In genomic region chr4:97780666-97781435, GRCm38 (mm10) we compare ENCODE assay signal across 10 mouse cellular contexts. TPM values are rescaled to one million over a fixed set of nuclear protein-coding genes. Genes with fewer than 3 reads are reported as not detected.
A peak's percentile ranks its signal among the peaks of the same experiment; 100 is the strongest.
DNase-seq lines count a peak whose midpoint lies in the region; ATAC-seq and TF ChIP-seq lines count a peak whose summit lies in the region.
"Had no signal": no experiment of that assay in that cellular context is flagged by ENCODE, and none has a peak within 500 bp of the region (broad histone marks: within the 10 kb centered on the region; RNA-seq: fewer than 3 reads in every experiment).

No protein-coding gene starts in this region.

- peak overlapping the region; percentile 34 for H3K9ac ChIP-seq in heart, embryonic 16.5 days (ENCODE audit: low read length)
- H3K9ac ChIP-seq in MEL (ENCODE audit: control insufficient read depth, low read depth, low read length, poor library complexity, severe bottlenecking), result peak overlapping the region; percentile 92
- H3K9ac ChIP-seq in forebrain, embryonic 12.5 days, result no peak overlapping the region
- H3K9ac ChIP-seq in midbrain, embryonic 14.5 days (replicated peaks; ENCODE audit: low read length), result no peak overlapping the region
- H3K9ac ChIP-seq: liver, embryonic 13.5 days had no signal

- ATAC-seq in heart, embryonic 16.5 days (replicated peaks; ENCODE audit: extremely low read depth, insufficient read depth, low FRiP score), result no peak
- no peak for ATAC-seq in forebrain, embryonic 12.5 days (ENCODE audit: low FRiP score)
- ATAC-seq in midbrain, embryonic 14.5 days (ENCODE audit: low FRiP score, low TSS enrichment), result no peak

- no peak for TF ChIP-seq CTCF in MEL (IDR thresholded peaks at IDR 0.05 in 2 of 3, conservative IDR thresholded peaks at IDR 0.05 in 1 of 3; ENCODE audit: control insufficient read depth in 1 of 3, insufficient read depth in 1 of 3, low read depth in 2 of 3, low read length in 3 of 3, poor library complexity in 1 of 3, severe bottlenecking in 1 of 3)

- H3K27me3 ChIP-seq in heart, embryonic 16.5 days (ENCODE audit: control insufficient read depth, insufficient read depth, low read length), result no peaks in the 10 kb centered on the region
- no peaks in the 10 kb centered on the region for H3K27me3 ChIP-seq in MEL (ENCODE audit: control insufficient read depth in 1 of 2, insufficient read depth in 2 of 2, low read length in 2 of 2)
- no peaks in the 10 kb centered on the region; the same call in 1 of the 2 replicates for H3K27me3 ChIP-seq in forebrain, embryonic 12.5 days
- H3K27me3 ChIP-seq in midbrain, embryonic 14.5 days (ENCODE audit: control insufficient read depth, insufficient read depth, low read length), result peaks cover 40% of the 10 kb centered on the region

- DNase-seq in heart, postnatal 14 days, result no peak
- peak; percentile 48 for DNase-seq in MEL (ENCODE audit: low read depth, low spot score)
- no peak for DNase-seq in midbrain, embryonic 14.5 days
- no peak for DNase-seq in natural killer cell, adult 2 months (ENCODE audit: low spot score in 2 of 2)
- no peak for DNase-seq in urinary bladder, adult 2 months (ENCODE audit: low spot score)
- DNase-seq: kidney, adult 11 months; liver, embryonic 13.5 days; thymus, adult 18-20 months had no signal

- TF ChIP-seq EP300 in MEL (IDR thresholded peaks at IDR 0.05; ENCODE audit: low read depth in 1 of 2, low read length in 2 of 2), result no peak

- intact Hi-C loops in heart, postnatal 14 days (cut with DNase I), result loop anchor here (1.0 to 2.0 kb wide), 2 partner anchors 29 to 82 kb away; no protein-coding TSS in a partner anchor

- H3K4me3 ChIP-seq in heart, embryonic 16.5 days (ENCODE audit: low read length), result peak overlapping the region; percentile 19; the same call in 1 of the 2 replicates
- peak overlapping the region; percentile 17 to 94 for H3K4me3 ChIP-seq in MEL (ENCODE audit: control insufficient read depth in 1 of 2, insufficient read depth in 1 of 2, low read depth in 2 of 2, low read length in 2 of 2)
- H3K4me3 ChIP-seq in forebrain, embryonic 12.5 days (replicated peaks), result peak overlapping the region; percentile 63
- peak overlapping the region; percentile 75; the same call in 1 of the 2 replicates for H3K4me3 ChIP-seq in midbrain, embryonic 14.5 days (replicated peaks; ENCODE audit: low read depth, low read length)
- H3K4me3 ChIP-seq: liver, embryonic 13.5 days had no signal

- H3K27ac ChIP-seq in heart, embryonic 16.5 days (ENCODE audit: low read length), result no peak overlapping the region
- peak overlapping the region; percentile 43 for H3K27ac ChIP-seq in MEL (ENCODE audit: control insufficient read depth, low read depth, low read length)
- no peak overlapping the region for H3K27ac ChIP-seq in forebrain, embryonic 12.5 days
- no peak overlapping the region for H3K27ac ChIP-seq in midbrain, embryonic 14.5 days (replicated peaks; ENCODE audit: low read depth, low read length)
- H3K27ac ChIP-seq: liver, embryonic 13.5 days had no signal

- peaks cover 80% of the 10 kb centered on the region for H3K79me2 ChIP-seq in MEL (ENCODE audit: control insufficient read depth, insufficient read depth, low read length, poor library complexity)

- no peak for TF ChIP-seq RAD21 in MEL (IDR thresholded peaks at IDR 0.05; ENCODE audit: low read depth, low read length)

- peaks cover 18% of the 10 kb centered on the region for H3K36me3 ChIP-seq in heart, embryonic 16.5 days (ENCODE audit: control insufficient read depth, insufficient read depth)
- peaks cover 30% of the 10 kb centered on the region in 2 experiments for H3K36me3 ChIP-seq in MEL (ENCODE audit: control insufficient read depth in 1 of 2, insufficient read depth in 2 of 2, low read length in 2 of 2)
- peaks cover 29% of the 10 kb centered on the region for H3K36me3 ChIP-seq in forebrain, embryonic 12.5 days (replicated peaks)
- peaks cover 8% of the 10 kb centered on the region; the same call in 1 of the 2 replicates for H3K36me3 ChIP-seq in midbrain, embryonic 14.5 days (ENCODE audit: control insufficient read depth, insufficient read depth, low read length)

- 72% methylated on average over 7 of the region's 7 CpGs for WGBS in heart, embryonic 16.5 days
- WGBS in forebrain, embryonic 12.5 days, result 69% methylated on average over 7 of the region's 7 CpGs
- 69% methylated on average over 7 of the region's 7 CpGs for WGBS in midbrain, embryonic 14.5 days

- H3K4me2 ChIP-seq in heart, embryonic 16.5 days (ENCODE audit: low read depth, low read length), result peak overlapping the region; percentile 50
- peak overlapping the region; percentile 83 for H3K4me2 ChIP-seq in forebrain, embryonic 12.5 days
- peak overlapping the region; percentile 90 for H3K4me2 ChIP-seq in midbrain, embryonic 14.5 days (ENCODE audit: low read length)
- H3K4me2 ChIP-seq: liver, embryonic 13.5 days had no signal

- TF ChIP-seq POLR2A in MEL (IDR thresholded peaks at IDR 0.05; ENCODE audit: control insufficient read depth in 1 of 2, insufficient read depth in 1 of 2, low read depth in 1 of 2, low read length in 2 of 2, poor library complexity in 1 of 2), result no peak

- H3K4me1 ChIP-seq in heart, embryonic 16.5 days (ENCODE audit: control insufficient read depth, insufficient read depth, low read length), result peaks cover 12% of the 10 kb centered on the region
- peaks cover 11% of the 10 kb centered on the region in 2 experiments; a peak in 3 of 4 replicates for H3K4me1 ChIP-seq in MEL (ENCODE audit: control insufficient read depth in 1 of 2, insufficient read depth in 2 of 2, low read length in 2 of 2)
- peaks cover 13% of the 10 kb centered on the region for H3K4me1 ChIP-seq in forebrain, embryonic 12.5 days
- 0 out of 2 replicates have a peak, but pooled peaks cover 2% of the 10 kb centered on the region for H3K4me1 ChIP-seq in midbrain, embryonic 14.5 days (ENCODE audit: control insufficient read depth, insufficient read depth, low read length)

- no peaks in the 10 kb centered on the region for H3K9me3 ChIP-seq in heart, embryonic 16.5 days (replicated peaks; ENCODE audit: control insufficient read depth, low read length)
- H3K9me3 ChIP-seq in MEL (replicated peaks; ENCODE audit: insufficient read depth, low read length), result no peaks in the 10 kb centered on the region
- no peaks in the 10 kb centered on the region for H3K9me3 ChIP-seq in forebrain, embryonic 12.5 days
- no peaks in the 10 kb centered on the region for H3K9me3 ChIP-seq in midbrain, embryonic 14.5 days (ENCODE audit: control insufficient read depth, low read length)
- H3K9me3 ChIP-seq: liver, embryonic 13.5 days had no signal

TF ChIP-seq in MEL, 35 proteins besides CTCF, POLR2A, EP300 and RAD21 (continues in another document):
- no peak for TF ChIP-seq TAL1 (IDR thresholded peaks at IDR 0.05; ENCODE audit: low read length)
- TF ChIP-seq TCF12 (IDR thresholded peaks at IDR 0.05; ENCODE audit: low read depth, low read length), result no peak
- peak; percentile 27; the same call in 1 of the 2 replicates for TF ChIP-seq MYC (IDR thresholded peaks at IDR 0.05; ENCODE audit: low read depth, low read length)
- TF ChIP-seq E2F4 (IDR thresholded peaks at IDR 0.05; ENCODE audit: borderline replicate concordance, low read depth, low read length), result no peak
- 0 out of 2 replicates have a peak, but pooled peaks have one; percentile 11 for TF ChIP-seq MAZ (IDR thresholded peaks at IDR 0.05; ENCODE audit: low read depth, low read length)
- TF ChIP-seq CHD1 (IDR thresholded peaks at IDR 0.05; ENCODE audit: low read depth, low read length), result no peak; the same call in 1 of the 2 replicates
- no peak for TF ChIP-seq POLR2AphosphoS5 (IDR thresholded peaks at IDR 0.05; ENCODE audit: borderline replicate concordance, low read depth, low read length)
- no peak for TF ChIP-seq BHLHE40 (IDR thresholded peaks at IDR 0.05; ENCODE audit: borderline replicate concordance, low read depth, low read length)
- TF ChIP-seq MAFK (IDR thresholded peaks at IDR 0.05; ENCODE audit: borderline replicate concordance, low read depth, low read length), result no peak
- TF ChIP-seq TBP (IDR thresholded peaks at IDR 0.05; ENCODE audit: low read depth, low read length), result no peak
- TF ChIP-seq MXI1 (IDR thresholded peaks at IDR 0.05; ENCODE audit: low read depth, low read length), result peak; percentile 69; the same call in 1 of the 2 replicates
- no peak for TF ChIP-seq ELF1 (IDR thresholded peaks at IDR 0.05; ENCODE audit: low read depth, low read length)
- TF ChIP-seq MAX (IDR thresholded peaks at IDR 0.05; ENCODE audit: low read length), result no peak
- no peak for TF ChIP-seq SMC3 (IDR thresholded peaks at IDR 0.05; ENCODE audit: low read depth, low read length)
- no peak for TF ChIP-seq MYB (IDR thresholded peaks at IDR 0.05; ENCODE audit: low read depth, low read length)
- TF ChIP-seq MEF2A (IDR thresholded peaks at IDR 0.05; ENCODE audit: extremely low read depth, insufficient replicate concordance, low read depth, low read length, poor library complexity, severe bottlenecking), result no peak
- TF ChIP-seq RCOR1 (IDR thresholded peaks at IDR 0.05; ENCODE audit: low read depth, low read length), result no peak
- no peak for TF ChIP-seq NRF1 (IDR thresholded peaks at IDR 0.05; ENCODE audit: insufficient read depth, low read depth, low read length, poor library complexity, severe bottlenecking)
- TF ChIP-seq HCFC1 (IDR thresholded peaks at IDR 0.05; ENCODE audit: low read depth, low read length), result no peak
- no peak for TF ChIP-seq NELFE (IDR thresholded peaks at IDR 0.05; ENCODE audit: low read depth, low read length)

RNA-seq across cellular contexts. Expression of gene E130114P18Rik, which starts 3.0 kb away (rescaled TPM):
- polyA plus RNA-seq in heart, embryonic 16.5 days (2015; fragmentation: Nextera tagmentation; extraction: Ambion mirVana), result 0.47 and 0.75 TPM in 2 replicates
- total RNA-seq in heart, postnatal 14 days (2021), result not detected
- not detected in 2 replicates for total RNA-seq in MEL (2012; rRNA removed)
- polyA plus RNA-seq in MEL (2012; ENCODE audit: insufficient read depth in 1 of 2, insufficient read length in 2 of 2, low read depth in 1 of 2, low replicate concordance in 2 of 2, missing spikeins in 1 of 2), result not detected
- polyA plus RNA-seq in forebrain, embryonic 12.5 days (2016; fragmentation: Nextera tagmentation; extraction: Ambion mirVana), result 50.8 and 52.3 TPM in 2 replicates
- polyA plus RNA-seq in midbrain, embryonic 14.5 days (2014; fragmentation: Nextera tagmentation; extraction: Ambion mirVana), result 22.4 and 23.6 TPM in 2 replicates
- 0.22 and 0.72 TPM in 2 replicates for polyA plus RNA-seq in urinary bladder, adult 2 months (2012; rRNA removed)

RNA-seq across cellular contexts. Expression of gene Nfia, which starts 8.3 kb away (rescaled TPM):
- 37.3 and 42.0 TPM in 2 replicates for polyA plus RNA-seq in heart, embryonic 16.5 days (2015; fragmentation: Nextera tagmentation; extraction: Ambion mirVana)
- 100 to 1,000 TPM; 159 to 170 TPM for total RNA-seq in heart, postnatal 14 days (2021)
- 10.2 and 16.4 TPM in 2 replicates for total RNA-seq in MEL (2012; rRNA removed)
- polyA plus RNA-seq in MEL (2012; ENCODE audit: insufficient read depth in 1 of 2, insufficient read length in 2 of 2, low read depth in 1 of 2, low replicate concordance in 2 of 2, missing spikeins in 1 of 2), result 10 to 100 TPM; 13.4 to 20.5 TPM
- polyA plus RNA-seq in forebrain, embryonic 12.5 days (2016; fragmentation: Nextera tagmentation; extraction: Ambion mirVana), result 62.1 and 67.2 TPM in 2 replicates
- 30.1 and 37.2 TPM in 2 replicates for polyA plus RNA-seq in midbrain, embryonic 14.5 days (2014; fragmentation: Nextera tagmentation; extraction: Ambion mirVana)
- polyA plus RNA-seq in urinary bladder, adult 2 months (2012; rRNA removed), result 19.6 and 36.7 TPM in 2 replicates

Comparison
In these comparisons a context has a peak if more than half of its experiments do, and no peak if none do; other contexts are left out.
1. H3K4me3 ChIP-seq: peak in every context shown above with its lines; median percentile 75 in midbrain, embryonic 14.5 days; 63 in forebrain, embryonic 12.5 days; 56 in MEL; 19 in heart, embryonic 16.5 days.
2. H3K9ac ChIP-seq: peak in heart, embryonic 16.5 days (single experiment) and MEL (single experiment); none in forebrain, embryonic 12.5 days (single experiment) and midbrain, embryonic 14.5 days (single experiment).
3. RNA of gene E130114P18Rik, which starts 3.0 kb away (polyA plus RNA-seq): 50.8 to 52.3 TPM in forebrain, embryonic 12.5 days and 22.4 to 23.6 TPM in midbrain, embryonic 14.5 days; 0.47 to 0.75 TPM in heart, embryonic 16.5 days, 0.22 to 0.72 TPM in urinary bladder, adult 2 months and not detected in MEL; every median in the first group is over 10 times any median in the second.
4. Peak in every context shown above with its lines, with median percentiles within 50 percentile points of each other: H3K4me2 ChIP-seq.